Mouse (Mus musculus) kidney, postnatal 25 days (tissue): Measurements from ENCODE around the gene Fdps.

ENCODE experiments used
- DNase-seq, 2 experiments: peaks; one replicate each; pipeline ENCODE4 v3.0.0; 2021; ENCODE audit warnings: mixed read lengths in 2 of 2

Fdps gene

GRCm38 (mm10) chr3:89101812-89102494 is at the start of gene Fdps:
Gene Fdps, minus strand, starts transcription at chr3:89101959.
- peak; percentile 99 for DNase-seq

- DNase-seq, result no peak
Measured at GRCm38 (mm10) chr3:89148567-89148966, 46.8 kb upstream of the Fdps start.

GRCm38 (mm10) chr3:89147979-89148311 is 46.2 kb upstream of the Fdps start:
- no peak for DNase-seq

- peak; percentile 72 to 88 for DNase-seq
Measured at GRCm38 (mm10) chr3:89147101-89147978, 45.6 kb upstream of the Fdps start.

GRCm38 (mm10) chr3:89145566-89145965 is 43.8 kb upstream of the Fdps start:
- DNase-seq, result no peak

GRCm38 (mm10) chr3:89144821-89145220 is 43.1 kb upstream of the Fdps start:
- DNase-seq, result peak; percentile 58 to 81

- DNase-seq, result peak; percentile 83 to 93
Measured at GRCm38 (mm10) chr3:89136365-89136764, 34.6 kb upstream of the Fdps start.

- DNase-seq, result no peak
Measured at GRCm38 (mm10) chr3:89135958-89136357, 34.2 kb upstream of the Fdps start, which contains the start of gene Pklr. Gene Pklr, plus strand, starts transcription at chr3:89136142.

GRCm38 (mm10) chr3:89133752-89134151 is 32.0 kb upstream of the Fdps start:
- no peak for DNase-seq

GRCm38 (mm10) chr3:89133063-89133450 is 31.3 kb upstream of the Fdps start:
- no peak for DNase-seq

GRCm38 (mm10) chr3:89132285-89133062 is 30.7 kb upstream of the Fdps start:
- peak; percentile 37 to 61 for DNase-seq

- DNase-seq, result peak in 1 of 2 experiments; percentile 6
Measured at GRCm38 (mm10) chr3:89131816-89132215, 30.1 kb upstream of the Fdps start.

- DNase-seq, result no peak
Measured at GRCm38 (mm10) chr3:89129908-89130307, 28.1 kb upstream of the Fdps start.

GRCm38 (mm10) chr3:89125981-89126380 is 24.2 kb upstream of the Fdps start:
- DNase-seq, result no peak

GRCm38 (mm10) chr3:89124241-89124640 is 22.5 kb upstream of the Fdps start:
- DNase-seq, result peak in 1 of 2 experiments; percentile 62

GRCm38 (mm10) chr3:89123313-89123712 is 21.6 kb upstream of the Fdps start:
- DNase-seq, result no peak

GRCm38 (mm10) chr3:89115522-89115921 is 13.8 kb upstream of the Fdps start:
- peak in 1 of 2 experiments; percentile 60 for DNase-seq

- peak; percentile 38 to 61 for DNase-seq
Measured at GRCm38 (mm10) chr3:89113058-89113457, 11.3 kb upstream of the Fdps start.

- no peak for DNase-seq
Measured at GRCm38 (mm10) chr3:89108146-89108545, 6.4 kb upstream of the Fdps start.

- no peak for DNase-seq
Measured at GRCm38 (mm10) chr3:89107545-89107944, 5.8 kb upstream of the Fdps start.

- no peak for DNase-seq
Measured at GRCm38 (mm10) chr3:89106881-89107280, 5.1 kb upstream of the Fdps start.

- DNase-seq, result no peak
Measured at GRCm38 (mm10) chr3:89103291-89103595, 1.5 kb upstream of the Fdps start.
